Mouse (Mus musculus) activated CD4-positive, CD25-positive, alpha-beta regulatory T cell, adult 9 weeks (primary cell): Measurements from ENCODE around the gene Bmpr1b. TPM values are rescaled to one million over a fixed set of nuclear protein-coding genes. Genes with fewer than 3 reads are reported as not detected.

Experiments
- polyA plus RNA-seq: library from polyadenylated mRNA; unstranded; fragments of 100-300 nt; shearing (Covaris generic); gene quantifications from one replicate; pipeline ENCODE4 v1.2.1, GENCODE M21; 2017

Gene Bmpr1b
- polyA plus RNA-seq, result not detected

DNA sequence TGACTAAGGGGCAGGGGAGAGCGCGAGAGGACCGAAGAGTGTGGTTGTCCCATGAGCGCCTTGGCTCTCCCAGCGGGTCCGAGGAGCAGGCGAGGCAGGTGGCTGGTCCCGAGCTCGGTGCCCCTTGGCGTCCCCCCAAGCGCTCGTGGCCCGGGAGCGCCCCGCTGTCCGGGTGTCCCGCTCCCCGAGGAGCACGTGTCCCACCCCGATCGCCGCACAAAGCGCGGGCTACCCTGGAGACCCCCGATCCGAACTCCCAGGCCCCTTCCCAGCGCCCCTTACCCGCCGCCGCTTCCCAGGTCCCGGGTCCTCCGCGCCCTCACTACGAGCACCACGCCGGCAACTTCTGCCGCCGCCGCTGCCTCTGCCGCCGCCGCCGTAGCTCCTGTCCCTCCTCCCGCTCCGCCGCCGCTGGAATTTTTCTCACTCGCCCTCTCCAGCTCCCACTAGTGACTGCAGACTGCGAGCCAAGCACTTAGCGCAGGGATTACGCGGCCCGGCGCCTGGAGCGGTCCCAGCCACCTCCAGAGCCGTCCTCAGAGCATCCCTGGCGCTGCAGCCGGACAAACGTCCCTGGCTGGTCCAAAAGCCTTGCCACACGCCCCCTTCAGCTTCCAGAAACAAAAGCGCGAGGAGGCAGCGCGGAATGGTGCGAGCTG, at the start of gene Bmpr1b:
Gene Bmpr1b (minus strand): TSS at position 563 of the 659 bp plus-strand sequence.

Other genes starting within 250 kb of the Bmpr1b start
- 40.1 TPM for gene Pdlim5, start 226.3 kb upstream of the Bmpr1b start, polyA plus RNA-seq